Mouse (Mus musculus) thymus, adult 2 months (tissue): Measurements from ENCODE around the gene Fgfr2.

Experiments
- CTCF ChIP-seq: fragments of 200-500 bp; IDR thresholded peaks from 2 replicates; pipeline ENCODE4 v1.5.1; 2012; ENCODE audit warnings: mild to moderate bottlenecking, control low read depth, low read length, moderate library complexity, borderline replicate concordance; ENCODE audit not compliant: control insufficient read depth, poor library complexity, insufficient read depth; ENCODE audit errors: extremely low read depth
- POLR2A ChIP-seq: fragments of 200-500 bp; IDR thresholded peaks from 2 replicates; pipeline ENCODE4 v1.6.1; 2012; ENCODE audit warnings: mild to moderate bottlenecking, low read length, control low read depth, moderate library complexity; ENCODE audit not compliant: control insufficient read depth, poor library complexity, insufficient read depth; ENCODE audit errors: extremely low read depth

GRCm38 (mm10) chr7:131861157-131861556 lies 1262.0 kb downstream of the Fgfr2 start:
- no peak for TF ChIP-seq CTCF
- no peak for TF ChIP-seq POLR2A
